Mouse (Mus musculus) embryonic facial prominence, embryonic 15.5 days (tissue): ENCODE results near the gene Pbx1. TPM values are rescaled to one million over a fixed set of nuclear protein-coding genes. Genes with fewer than 3 reads are reported as not detected.
A peak's percentile ranks its signal among the peaks of the same experiment; 100 is the strongest.

ENCODE experiments used
- ATAC-seq: fragments of 200-750 bp; cut with Nextera tagmentation; 2 replicates; pipeline ENCODE4 v1.8.0; 2017; ENCODE audit warnings: low read depth, moderate TSS enrichment; ENCODE audit not compliant: insufficient number of reproducible peaks, low FRiP score, low TSS enrichment
- H3K27ac ChIP-seq: fragments of 300-500 bp; sonication (generic); replicated peaks from 2 replicates; pipeline ENCODE4 v1.5.1; 2015; ENCODE audit warnings: mild to moderate bottlenecking, inconsistent platforms
- H3K27me3 ChIP-seq: fragments of 300-500 bp; sonication (generic); 2 replicates; pipeline ENCODE4 v1.6.1; 2015; ENCODE audit warnings: inconsistent platforms
- H3K36me3 ChIP-seq: fragments of 300-500 bp; sonication (generic); 2 replicates; pipeline ENCODE4 v1.6.1; 2015; ENCODE audit warnings: mild to moderate bottlenecking, inconsistent platforms
- H3K4me1 ChIP-seq: fragments of 300-500 bp; sonication (generic); 2 replicates; pipeline ENCODE4 v1.6.1; 2015; ENCODE audit warnings: inconsistent platforms
- H3K4me2 ChIP-seq: fragments of 300-500 bp; sonication (generic); replicated peaks from 2 replicates; pipeline ENCODE4 v1.6.1; 2015; ENCODE audit warnings: mild to moderate bottlenecking, inconsistent platforms
- H3K4me3 ChIP-seq: fragments of 300-500 bp; sonication (generic); replicated peaks from 2 replicates; pipeline ENCODE4 v1.5.1; 2015; ENCODE audit warnings: mild to moderate bottlenecking, inconsistent platforms
- H3K9ac ChIP-seq: fragments of 300-500 bp; sonication (generic); 2 replicates; pipeline ENCODE4 v1.6.1; 2015; ENCODE audit warnings: inconsistent platforms
- H3K9me3 ChIP-seq: fragments of 300-500 bp; sonication (generic); replicated peaks from 2 replicates; pipeline ENCODE4 v1.6.1; 2016; ENCODE audit warnings: inconsistent platforms
- WGBS: fragments of 180-500 bp; shearing (Covaris S2); methylation state at CpG from one replicate; pipeline ENCODE4 v1.1.7; 2015; 5-methylcytosine and 5-hydroxymethylcytosine counted together
- polyA plus RNA-seq: library from polyadenylated mRNA; unstranded; fragments of >200 nt; fragmentation: Nextera tagmentation; extraction: Ambion mirVana; gene quantifications from 2 replicates; pipeline ENCODE4 v1.2.1, GENCODE M21; 2015

The Pbx1 gene
- polyA plus RNA-seq, 1 experiment from 2014 or later, result 29.5 TPM

DNA sequence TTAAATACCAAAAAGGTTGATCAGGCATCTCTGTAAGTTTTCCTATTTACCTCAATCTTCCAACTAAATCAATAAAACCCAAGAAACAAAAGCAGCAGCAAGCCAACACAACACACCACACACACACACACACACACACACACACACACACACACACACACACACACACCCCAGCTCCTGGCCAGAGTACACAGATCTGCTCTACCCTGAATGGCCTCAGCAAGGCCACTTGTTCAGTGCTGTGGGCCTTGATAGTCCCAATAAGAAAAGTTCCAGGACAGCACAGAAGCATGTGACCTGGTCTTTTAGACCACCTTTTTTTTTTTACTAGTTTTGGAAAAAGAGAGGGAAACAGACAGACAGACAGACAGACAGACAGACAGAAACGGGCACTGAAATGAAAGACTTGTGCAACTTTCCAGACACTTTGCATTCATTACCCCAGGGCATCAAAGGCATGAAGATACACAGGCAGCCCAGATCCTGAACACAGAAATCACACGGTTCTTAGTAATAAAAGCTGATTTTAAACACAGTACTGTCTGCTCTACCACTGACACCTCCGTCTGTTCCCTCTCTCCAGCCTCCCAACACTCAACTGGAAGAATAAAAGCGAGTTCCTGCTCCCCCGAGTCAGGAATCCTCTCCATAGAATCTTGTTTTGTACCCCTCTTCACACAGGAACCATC, 6.9 kb downstream of the Pbx1 start:
- no peak overlapping the region for H3K27ac ChIP-seq
- H3K9ac ChIP-seq, result no peak overlapping the region

DNA sequence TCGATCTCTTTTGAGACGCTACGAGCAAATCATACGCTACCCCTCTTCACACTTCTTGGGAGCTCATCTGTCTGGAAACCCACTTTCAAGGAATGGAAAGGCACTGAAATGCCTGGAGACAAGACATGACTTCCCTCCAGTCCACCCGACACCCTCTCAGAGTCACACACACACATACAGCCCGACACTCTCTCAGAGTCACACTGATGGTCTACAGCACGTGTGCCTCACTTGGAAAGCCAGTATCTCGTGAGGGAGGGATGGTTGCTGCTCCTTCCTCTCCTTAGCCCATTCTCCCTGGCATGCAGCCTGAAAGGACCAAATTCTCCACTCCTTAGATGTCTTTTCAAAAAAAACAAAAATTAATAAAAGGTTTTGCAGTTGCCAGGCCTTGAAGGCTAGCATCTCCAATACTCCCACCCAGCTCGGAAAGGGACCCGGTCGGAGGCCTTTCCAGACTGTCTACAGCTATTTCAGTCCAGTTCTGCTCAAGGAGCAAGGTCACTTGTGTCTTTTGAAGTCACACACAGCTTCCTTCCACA, 8.6 kb downstream of the Pbx1 start:
- H3K27ac ChIP-seq, result no peak overlapping the region
- H3K4me2 ChIP-seq, result no peak overlapping the region
- 62% methylated on average over 11 of the region's 11 CpGs for WGBS
- peaks cover 5% of the 10 kb centered on the region; the same call in 1 of the 2 replicates for H3K36me3 ChIP-seq
- no peak overlapping the region for H3K9ac ChIP-seq
- H3K9me3 ChIP-seq, result no peaks in the 10 kb centered on the region
- no peak overlapping the region for H3K4me3 ChIP-seq
- no peaks in the 10 kb centered on the region for H3K27me3 ChIP-seq
- H3K4me1 ChIP-seq, result peaks cover 61% of the 10 kb centered on the region
- ATAC-seq, result no peak

More for the DNA sequence above, 6.9 kb downstream of the Pbx1 start:
- 22% methylated on average over 5 of the region's 5 CpGs for WGBS
- H3K27me3 ChIP-seq, result no peaks in the 10 kb centered on the region
- H3K4me3 ChIP-seq, result no peak overlapping the region
- no peak for ATAC-seq
- H3K9me3 ChIP-seq, result no peaks in the 10 kb centered on the region
- H3K4me1 ChIP-seq, result peaks cover 54% of the 10 kb centered on the region
- peaks cover 5% of the 10 kb centered on the region; the same call in 1 of the 2 replicates for H3K36me3 ChIP-seq
- H3K4me2 ChIP-seq, result peak overlapping the region; percentile 10; the same call in 1 of the 2 replicates

DNA sequence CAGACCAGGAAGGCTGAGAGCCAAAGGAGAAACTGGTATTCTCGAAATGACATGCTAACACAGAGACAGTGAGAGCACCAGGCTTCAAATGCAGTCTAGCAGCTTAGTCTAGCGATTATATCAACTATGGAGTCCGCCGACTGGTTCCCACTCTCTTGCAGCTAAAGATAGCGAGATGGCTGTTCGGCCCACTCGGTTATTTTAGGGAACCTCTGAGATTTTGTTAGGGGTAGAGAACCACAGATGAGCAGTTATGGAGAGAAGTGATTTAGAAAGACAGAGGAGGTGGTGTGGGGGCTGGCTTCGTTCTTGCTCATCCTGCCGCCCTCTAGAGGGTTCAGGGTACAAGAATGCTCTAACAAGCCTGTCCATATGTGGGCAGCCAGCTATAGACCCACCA, 13.2 kb downstream of the Pbx1 start:
- 77% methylated on average over 9 of the region's 9 CpGs for WGBS
- no peak overlapping the region for H3K4me3 ChIP-seq
- H3K27me3 ChIP-seq, result no peaks in the 10 kb centered on the region
- no peaks in the 10 kb centered on the region for H3K9me3 ChIP-seq
- H3K9ac ChIP-seq, result no peak overlapping the region
- H3K36me3 ChIP-seq, result peaks cover 5% of the 10 kb centered on the region; the same call in 1 of the 2 replicates
- peaks cover 55% of the 10 kb centered on the region for H3K4me1 ChIP-seq
- no peak overlapping the region for H3K27ac ChIP-seq
- no peak for ATAC-seq
- H3K4me2 ChIP-seq, result no peak overlapping the region

DNA sequence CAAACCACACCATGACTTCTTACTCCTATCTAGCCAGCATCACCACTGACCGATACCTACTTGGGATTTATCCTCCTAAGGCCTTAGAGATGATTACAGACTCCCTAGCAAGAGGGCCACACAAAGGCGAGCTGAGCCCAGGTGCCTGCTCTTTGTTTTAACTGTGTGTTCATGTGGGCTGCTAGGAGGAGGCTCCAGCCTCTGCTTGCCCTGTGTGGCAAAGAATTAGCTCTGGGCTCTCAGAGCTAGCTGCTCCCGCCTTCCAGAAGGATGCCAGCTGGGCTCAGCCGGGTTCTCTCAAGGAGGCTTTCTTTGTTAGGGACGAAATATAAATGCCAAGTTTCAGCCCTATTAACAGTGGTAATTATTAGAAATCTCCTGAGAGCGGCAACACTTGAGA, 14.4 kb downstream of the Pbx1 start:
- peaks cover 11% of the 10 kb centered on the region; the same call in 1 of the 2 replicates for H3K36me3 ChIP-seq
- 46% methylated on average over 6 of the region's 6 CpGs for WGBS
- no peaks in the 10 kb centered on the region for H3K9me3 ChIP-seq
- H3K9ac ChIP-seq, result no peak overlapping the region
- no peak overlapping the region for H3K4me2 ChIP-seq
- H3K4me1 ChIP-seq, result peaks cover 45% of the 10 kb centered on the region
- H3K27ac ChIP-seq, result no peak overlapping the region
- no peaks in the 10 kb centered on the region for H3K27me3 ChIP-seq
- ATAC-seq, result peak; percentile 66
- no peak overlapping the region for H3K4me3 ChIP-seq

DNA sequence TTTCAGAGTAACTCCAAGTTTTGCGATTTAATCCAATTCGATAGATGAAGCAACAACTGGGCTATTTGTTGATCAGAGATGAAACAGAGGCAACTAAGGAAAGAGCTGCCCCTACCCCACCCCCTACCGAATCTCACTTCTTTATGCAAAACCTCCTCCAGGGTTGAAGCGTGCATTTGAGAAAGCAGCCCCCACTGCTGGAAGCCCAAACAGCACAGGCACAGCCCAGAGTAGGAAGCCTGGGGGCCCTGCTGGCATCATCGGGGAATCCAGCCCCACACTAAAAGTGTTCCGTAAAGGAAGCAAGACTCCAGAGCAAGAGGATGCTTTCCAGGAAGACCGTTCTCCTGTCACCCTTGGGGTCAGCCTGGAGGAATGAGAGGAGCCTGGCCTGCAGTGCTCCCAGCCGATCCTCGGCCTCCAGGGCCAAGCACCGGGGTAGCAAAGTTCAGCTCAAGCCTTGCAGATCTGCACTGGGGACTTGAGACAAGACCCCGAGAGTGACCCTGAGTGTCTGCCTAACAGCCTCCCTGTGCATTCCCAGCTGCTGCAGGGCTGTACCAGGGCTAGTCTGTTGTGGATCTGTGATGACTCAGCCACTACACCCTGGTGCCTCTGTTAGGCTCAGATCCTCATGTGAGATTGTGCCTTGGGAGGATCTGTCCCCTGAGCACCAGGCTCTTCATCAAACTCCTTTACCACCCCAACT, 15.2 kb downstream of the Pbx1 start:
- H3K9ac ChIP-seq, result no peak overlapping the region

DNA sequence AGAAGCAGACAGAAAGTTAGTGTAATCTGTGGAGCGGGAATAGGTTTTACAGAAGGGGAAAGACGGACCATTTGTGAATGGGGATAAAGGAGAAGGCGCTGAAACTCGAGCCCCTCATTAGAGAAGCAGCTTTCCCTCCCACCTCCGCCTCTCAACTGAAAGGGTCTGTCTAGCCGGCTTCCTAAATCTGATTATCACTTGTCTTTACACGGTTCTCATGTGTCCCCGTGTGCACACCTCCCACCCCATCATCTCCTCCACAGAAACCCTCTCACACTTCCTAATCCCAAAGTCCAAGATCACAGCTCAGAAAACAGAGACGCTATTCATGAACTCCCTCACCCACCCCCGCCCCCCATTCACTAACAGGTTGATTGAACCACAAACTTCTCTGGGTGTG, 21.5 kb downstream of the Pbx1 start:
- Histone ChIP-seq H3K4me3 (no peak overlapping the region), H3K9ac (no peak overlapping the region), H3K4me1 (peaks cover 26% of the 10 kb centered on the region), H3K4me2 (no peak overlapping the region), H3K9me3 (no peaks in the 10 kb centered on the region), H3K36me3 (peaks cover 6% of the 10 kb centered on the region; the same call in 1 of the 2 replicates), H3K27ac (no peak overlapping the region), H3K27me3 (no peaks in the 10 kb centered on the region)
- WGBS, result 16% methylated on average over 10 of the region's 10 CpGs
- ATAC-seq, result no peak

More for the DNA sequence above, 15.2 kb downstream of the Pbx1 start:
- peak; percentile 70; the same call in 1 of the 2 replicates for ATAC-seq
- Histone ChIP-seq H3K4me3 (no peak overlapping the region), H3K4me1 (peaks cover 45% of the 10 kb centered on the region), H3K27ac (no peak overlapping the region), H3K27me3 (no peaks in the 10 kb centered on the region), H3K36me3 (peaks cover 11% of the 10 kb centered on the region; the same call in 1 of the 2 replicates), H3K4me2 (no peak overlapping the region), H3K9me3 (no peaks in the 10 kb centered on the region)
- whole genome bisulfite sequencing, result 25% methylated on average over 11 of the region's 11 CpGs

DNA sequence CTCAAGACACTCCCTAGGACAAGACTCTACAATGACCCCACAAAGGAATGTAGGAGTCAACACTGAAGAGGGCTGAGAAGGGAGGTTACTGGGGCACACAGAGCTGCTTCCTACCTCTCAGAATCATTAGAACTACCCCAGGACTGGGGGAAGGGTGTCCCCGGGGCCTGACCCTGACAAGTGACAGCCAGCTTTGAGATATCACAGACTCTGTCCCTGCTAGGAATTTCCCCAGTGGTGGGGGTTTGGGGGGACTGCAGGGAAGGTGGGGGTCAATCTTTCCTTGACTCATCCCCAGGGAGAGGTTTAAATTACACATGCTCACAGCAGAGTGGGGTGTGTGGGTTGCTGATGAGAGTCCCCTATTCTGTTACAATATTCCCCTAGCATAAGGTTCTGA, 22.0 kb downstream of the Pbx1 start:
- no peak overlapping the region for H3K27ac ChIP-seq
- H3K4me1 ChIP-seq, result peaks cover 26% of the 10 kb centered on the region
- WGBS, result 23% methylated on average over 1 of the region's 1 CpGs
- no peak overlapping the region for H3K4me3 ChIP-seq
- H3K4me2 ChIP-seq, result no peak overlapping the region
- H3K36me3 ChIP-seq, result peaks cover 6% of the 10 kb centered on the region; the same call in 1 of the 2 replicates
- no peak overlapping the region for H3K9ac ChIP-seq
- H3K9me3 ChIP-seq, result no peaks in the 10 kb centered on the region
- no peak for ATAC-seq
- H3K27me3 ChIP-seq, result no peaks in the 10 kb centered on the region

DNA sequence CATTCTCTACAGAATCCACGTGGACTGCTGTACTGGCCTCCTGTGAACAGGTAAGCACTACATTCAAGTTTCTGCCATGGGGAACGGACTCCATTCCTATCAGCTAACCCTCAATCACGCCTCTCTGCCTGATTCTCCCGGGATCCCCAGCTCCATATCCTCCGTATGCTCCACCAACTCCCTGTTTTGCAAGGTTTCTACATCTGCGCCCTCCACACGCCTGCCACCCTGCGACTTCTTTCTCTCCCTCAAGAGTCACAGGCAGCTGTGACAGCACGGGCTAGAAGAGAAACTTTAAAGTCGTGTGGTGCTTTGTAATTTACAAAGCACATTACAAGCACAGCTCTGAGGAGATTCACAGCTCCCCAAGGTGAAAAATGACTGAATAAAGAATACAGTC, 23.3 kb downstream of the Pbx1 start:
- Histone ChIP-seq H3K27me3 (no peaks in the 10 kb centered on the region), H3K9me3 (no peaks in the 10 kb centered on the region), H3K9ac (no peak overlapping the region), H3K4me3 (no peak overlapping the region), H3K4me2 (no peak overlapping the region), H3K4me1 (peaks cover 21% of the 10 kb centered on the region), H3K27ac (no peak overlapping the region), H3K36me3 (peaks cover 6% of the 10 kb centered on the region; the same call in 1 of the 2 replicates)
- 75% methylated on average over 10 of the region's 10 CpGs for WGBS
- no peak for ATAC-seq

DNA sequence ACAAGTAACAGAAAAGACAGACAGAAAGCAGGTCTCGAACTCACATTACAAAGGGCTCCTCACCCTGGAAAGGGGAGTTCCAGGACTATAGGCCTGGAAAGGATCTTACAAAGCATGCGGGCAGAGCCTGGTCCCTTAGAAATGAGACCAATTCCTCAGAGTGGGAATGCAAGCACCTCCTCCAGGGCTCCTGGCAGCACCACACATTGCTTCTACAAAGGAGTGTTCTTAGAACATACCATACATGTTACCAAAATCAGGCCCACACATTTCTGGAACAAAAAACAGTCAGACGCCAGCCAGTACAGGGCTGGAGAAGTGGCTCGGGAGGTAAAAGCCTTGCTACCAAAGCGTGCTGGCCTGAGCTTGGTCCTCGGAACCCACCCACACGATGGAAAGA, 24.1 kb downstream of the Pbx1 start:
- 0 out of 2 replicates have a peak, but pooled peaks cover under 1% of the 10 kb centered on the region for H3K36me3 ChIP-seq
- no peaks in the 10 kb centered on the region for H3K9me3 ChIP-seq
- no peak for ATAC-seq
- H3K4me3 ChIP-seq, result no peak overlapping the region
- no peaks in the 10 kb centered on the region for H3K27me3 ChIP-seq
- H3K4me2 ChIP-seq, result no peak overlapping the region
- 71% methylated on average over 7 of the region's 7 CpGs for WGBS
- no peak overlapping the region for H3K9ac ChIP-seq
- no peak overlapping the region for H3K27ac ChIP-seq
- H3K4me1 ChIP-seq, result peaks cover 23% of the 10 kb centered on the region

DNA sequence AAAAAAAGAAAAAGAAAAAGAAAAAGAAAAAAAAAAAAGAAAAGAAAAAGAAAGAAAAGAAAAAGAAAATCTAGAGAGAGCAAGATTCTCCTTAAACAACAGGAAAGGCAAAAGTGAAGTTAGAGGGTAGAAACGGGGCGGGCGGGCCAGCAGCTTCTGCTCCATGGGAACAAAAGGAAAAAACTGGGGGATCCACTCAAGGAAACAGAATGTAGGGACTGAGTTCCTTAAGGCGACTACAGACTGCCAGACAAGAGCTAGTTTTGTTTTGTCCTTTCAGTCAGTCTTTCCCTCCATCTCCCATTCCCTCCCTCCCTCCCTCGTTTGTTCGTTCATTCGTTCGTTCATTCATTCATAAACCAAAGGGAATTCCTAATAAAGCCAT, 25.8 kb downstream of the Pbx1 start:
- Histone ChIP-seq H3K4me3 (no peak overlapping the region), H3K4me2 (no peak overlapping the region), H3K9ac (no peak overlapping the region), H3K27me3 (no peaks in the 10 kb centered on the region), H3K4me1 (peaks cover 29% of the 10 kb centered on the region), H3K27ac (no peak overlapping the region), H3K36me3 (no peaks in the 10 kb centered on the region), H3K9me3 (no peaks in the 10 kb centered on the region)
- no peak for ATAC-seq
- 43% methylated on average over 8 of the region's 8 CpGs for WGBS

DNA sequence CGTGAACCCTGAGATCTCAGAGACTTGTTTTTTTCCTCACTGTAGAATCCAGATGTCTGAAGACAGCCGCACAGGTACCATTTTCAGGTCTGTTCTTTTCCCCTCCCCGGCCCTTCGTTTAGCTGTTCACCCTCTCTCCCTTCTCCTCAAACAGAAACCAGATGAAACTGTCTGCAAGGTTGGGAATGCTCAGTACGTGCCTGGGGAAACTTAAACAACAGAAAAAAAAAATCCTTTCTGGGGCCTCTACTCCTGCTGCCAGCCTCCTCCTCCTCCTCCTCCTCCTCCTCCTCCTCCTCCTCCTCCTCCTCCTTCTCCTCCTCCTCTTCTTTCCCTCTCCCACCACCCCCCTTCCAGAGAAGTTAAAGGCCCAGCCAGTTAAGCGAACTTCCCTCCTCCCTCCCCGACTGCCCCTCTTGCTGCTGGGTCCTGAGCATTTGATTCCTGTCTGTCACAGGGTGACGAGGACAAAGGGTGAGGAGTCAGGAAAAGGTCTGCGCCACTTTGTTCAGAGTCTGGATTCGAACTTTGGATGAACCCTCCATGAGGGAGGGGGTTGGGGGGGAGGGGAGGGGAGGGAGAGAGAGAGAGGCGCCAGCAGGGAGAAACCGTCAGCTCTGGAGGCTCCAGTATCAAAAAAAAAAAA, 26.3 kb downstream of the Pbx1 start:
- H3K27ac ChIP-seq, result peak overlapping the region; percentile 60
- no peak overlapping the region for H3K9ac ChIP-seq
- H3K4me1 ChIP-seq, result peaks cover 26% of the 10 kb centered on the region
- ATAC-seq, result no peak
- no peak overlapping the region for H3K4me2 ChIP-seq
- 26% methylated on average over 11 of the region's 12 CpGs for WGBS
- no peaks in the 10 kb centered on the region for H3K36me3 ChIP-seq
- H3K4me3 ChIP-seq, result no peak overlapping the region
- H3K27me3 ChIP-seq, result no peaks in the 10 kb centered on the region
- no peaks in the 10 kb centered on the region for H3K9me3 ChIP-seq
